Mouse (Mus musculus) G1E (cell line): ENCODE data around the gene Cemip. TPM values are rescaled to one million over a fixed set of nuclear protein-coding genes. Genes with fewer than 3 reads are reported as not detected.

Experiments
- ATAC-seq: 2 replicates; pipeline ENCODE4 v1.8.0; 2016; ENCODE audit warnings: mild to moderate bottlenecking; ENCODE audit not compliant: insufficient number of reproducible peaks, poor library complexity, low FRiP score, severe bottlenecking; ENCODE audit errors: extremely low read depth
- DNase-seq: peaks from one replicate; pipeline ENCODE4 v3.0.0; 2012; ENCODE audit warnings: low spot score
- H3K27me3 ChIP-seq: 2 replicates; pipeline ENCODE4 v1.6.1; 2012; ENCODE audit warnings: mild to moderate bottlenecking, low read length, inconsistent platforms; ENCODE audit not compliant: insufficient read depth
- H3K36me3 ChIP-seq: replicated peaks from 2 replicates; pipeline ENCODE3; 2012; ENCODE audit warnings: mild to moderate bottlenecking, inconsistent platforms
- H3K4me1 ChIP-seq: 2 replicates; pipeline ENCODE4 v1.6.1; 2012; ENCODE audit warnings: low read depth, low read length, inconsistent platforms, mixed read lengths; ENCODE audit not compliant: insufficient read depth
- H3K4me3 ChIP-seq: 2 replicates; pipeline ENCODE4 v1.5.1; 2012; ENCODE audit warnings: low read depth, mild to moderate bottlenecking, inconsistent platforms, low read length, moderate library complexity, mixed read lengths
- H3K9me3 ChIP-seq: replicated peaks from 2 replicates; pipeline ENCODE4 v1.6.1; 2012; ENCODE audit warnings: inconsistent platforms
- CTCF ChIP-seq: IDR thresholded peaks from 2 replicates; pipeline ENCODE4 v1.5.1; 2012; ENCODE audit warnings: low read depth, low read length, inconsistent platforms, mixed read lengths
- GATA1 ChIP-seq: IDR thresholded peaks from 2 replicates; pipeline ENCODE4 v1.6.1; 2012; ENCODE audit warnings: borderline replicate concordance, low read length, inconsistent platforms, mixed read lengths
- GATA2 ChIP-seq: IDR thresholded peaks from 2 replicates; pipeline ENCODE4 v1.6.1; 2012; ENCODE audit warnings: low read depth, low read length, inconsistent platforms, borderline replicate concordance
- POLR2AphosphoS5 ChIP-seq: IDR thresholded peaks from 2 replicates; pipeline ENCODE4 v1.6.1; 2012; ENCODE audit warnings: low read depth, low read length, inconsistent platforms; ENCODE audit not compliant: insufficient replicate concordance
- TAL1 ChIP-seq: conservative IDR thresholded peaks from 2 replicates; pipeline ENCODE4 v1.6.1; 2012; ENCODE audit warnings: low read depth, low read length, inconsistent platforms, mixed read lengths
- polyA plus RNA-seq: library from polyadenylated mRNA; stranded (reverse); fragments of >175 nt; gene quantifications from 2 replicates; pipeline ENCODE4 v1.2.3, GENCODE M21; 2012
- total RNA-seq, 2 experiments: library from RNA; stranded (forward) in 1 of 2; stranded (reverse) in 1 of 2; fragments of 200-1000 nt in 1 of 2; fragments of >200 nt in 1 of 2; fragmentation: Nextera tagmentation in 1 of 2; gene quantifications; 2 replicates each; pipeline ENCODE4 v1.2.3; 2014 to 2017

The Cemip gene
- total and polyA plus RNA-seq, 3 experiments = 0.22 TPM; not detected in 2

- no peaks in the 10 kb centered on the region for H3K9me3 ChIP-seq
- no peak overlapping the region for H3K4me3 ChIP-seq
- no peak for ATAC-seq
- TF ChIP-seq CTCF (no peak), GATA2 (no peak), GATA1 (no peak), POLR2AphosphoS5 (no peak), TAL1 (no peak)
- no peaks in the 10 kb centered on the region for H3K4me1 ChIP-seq
- no peak for DNase-seq
- H3K36me3 ChIP-seq = no peaks in the 10 kb centered on the region
- peaks cover 12% of the 10 kb centered on the region for H3K27me3 ChIP-seq
Observed at GRCm38 (mm10) chr7:83913995-83914394, 172.3 kb downstream of the Cemip start.

- TF ChIP-seq GATA1 = no peak
- no peak for TF ChIP-seq GATA2
- no peak for TF ChIP-seq TAL1
- no peak for TF ChIP-seq POLR2AphosphoS5
- TF ChIP-seq CTCF = no peak
- no peaks in the 10 kb centered on the region for H3K36me3 ChIP-seq
- H3K9me3 ChIP-seq = no peaks in the 10 kb centered on the region
- no peaks in the 10 kb centered on the region for H3K4me1 ChIP-seq
- no peak for ATAC-seq
- DNase-seq = no peak
- peaks cover 12% of the 10 kb centered on the region for H3K27me3 ChIP-seq
- H3K4me3 ChIP-seq = no peak overlapping the region
Observed at GRCm38 (mm10) chr7:83913405-83913932, 172.8 kb downstream of the Cemip start.

GRCm38 (mm10) chr7:83911909-83912308 lies 174.4 kb downstream of the Cemip start:
- no peak for TF ChIP-seq POLR2AphosphoS5
- no peak for TF ChIP-seq CTCF
- no peak for TF ChIP-seq GATA1
- no peak for TF ChIP-seq GATA2
- TF ChIP-seq TAL1 = no peak
- no peak overlapping the region for H3K4me3 ChIP-seq
- H3K36me3 ChIP-seq = no peaks in the 10 kb centered on the region
- H3K9me3 ChIP-seq = no peaks in the 10 kb centered on the region
- DNase-seq (no peak), ATAC-seq (no peak)
- no peaks in the 10 kb centered on the region for H3K4me1 ChIP-seq
- H3K27me3 ChIP-seq = peaks cover 12% of the 10 kb centered on the region

DNA sequence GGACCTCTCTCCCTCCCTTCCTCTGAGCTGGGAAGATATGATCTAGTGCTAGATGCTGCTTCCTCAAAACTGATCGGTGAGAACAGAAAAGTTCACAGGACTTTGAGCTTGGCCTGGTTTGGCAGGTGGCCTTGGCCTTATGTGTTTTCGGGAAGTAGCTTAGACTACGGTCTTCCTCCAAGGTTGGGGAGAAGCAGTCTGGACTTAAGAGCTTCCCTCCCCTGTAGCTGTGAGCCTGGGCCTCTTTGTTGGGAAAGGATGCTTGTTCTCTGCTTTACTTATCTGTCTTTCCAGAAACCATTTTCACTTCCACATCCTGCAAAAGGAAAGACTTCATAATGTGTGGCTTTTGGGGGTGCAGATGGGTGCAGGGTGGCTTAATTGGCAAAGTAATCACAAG lies 181.5 kb downstream of the Cemip start:
- H3K27me3 ChIP-seq = peaks cover 10% of the 10 kb centered on the region
- H3K4me1 ChIP-seq = peaks cover 6% of the 10 kb centered on the region; the same call in 1 of the 2 replicates
- no peak overlapping the region for H3K4me3 ChIP-seq
- ATAC-seq (no peak; the same call in 1 of the 2 replicates), DNase-seq (no peak)
- H3K9me3 ChIP-seq = no peaks in the 10 kb centered on the region
- no peak for TF ChIP-seq GATA1
- TF ChIP-seq GATA2 = no peak
- TF ChIP-seq POLR2AphosphoS5 = no peak
- no peak for TF ChIP-seq CTCF
- TF ChIP-seq TAL1 = no peak
- H3K36me3 ChIP-seq = peaks cover 22% of the 10 kb centered on the region

DNA sequence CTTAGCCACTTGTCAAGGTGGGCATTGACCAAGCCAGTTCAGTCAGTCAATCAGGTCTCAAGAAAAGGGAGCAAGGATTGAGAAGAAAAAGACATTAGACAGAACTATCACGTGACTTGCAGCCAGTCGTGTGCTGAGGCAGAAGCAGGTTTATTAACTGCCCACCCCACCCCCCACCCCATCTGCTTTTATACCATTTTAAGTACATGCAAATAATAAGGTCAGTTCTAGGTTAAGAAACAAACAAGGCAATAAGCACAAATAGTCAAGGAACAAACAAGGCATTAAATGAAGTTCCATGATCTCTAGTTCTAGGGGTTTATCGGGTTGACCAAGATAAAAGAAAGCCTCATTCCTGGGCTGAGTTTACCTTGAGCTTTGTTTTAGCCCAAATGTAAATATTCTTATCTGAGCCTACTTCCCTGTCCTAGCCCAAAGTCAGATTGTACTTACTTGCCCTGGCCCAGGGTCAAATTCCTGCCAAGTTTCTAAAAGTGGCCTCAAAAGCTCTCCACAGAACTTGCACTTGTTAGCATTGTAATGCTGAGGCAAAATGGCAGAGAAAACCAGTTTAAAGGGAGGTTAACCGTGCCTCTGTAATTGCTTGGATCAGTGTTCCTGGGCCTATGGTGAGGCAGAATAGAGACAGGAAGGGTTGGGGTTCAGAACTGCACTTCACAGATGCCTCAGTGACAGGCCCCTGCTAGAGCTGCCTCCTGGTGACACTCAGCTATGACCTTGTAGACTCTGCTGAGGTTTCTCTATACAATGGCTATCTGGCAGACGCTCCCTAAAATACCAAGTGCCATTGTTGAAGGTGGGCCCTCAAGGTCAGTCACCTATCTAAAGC lies 183.8 kb downstream of the Cemip start:
- ATAC-seq = no peak
- Histone ChIP-seq H3K4me3 (no peak overlapping the region), H3K9me3 (no peaks in the 10 kb centered on the region), H3K36me3 (peaks cover 45% of the 10 kb centered on the region), H3K4me1 (peaks cover 9% of the 10 kb centered on the region), H3K27me3 (peaks cover 5% of the 10 kb centered on the region; the same call in 1 of the 2 replicates)
- no peak for DNase-seq
- TF ChIP-seq CTCF = no peak
- TF ChIP-seq TAL1 = no peak
- TF ChIP-seq GATA1 = no peak

DNA sequence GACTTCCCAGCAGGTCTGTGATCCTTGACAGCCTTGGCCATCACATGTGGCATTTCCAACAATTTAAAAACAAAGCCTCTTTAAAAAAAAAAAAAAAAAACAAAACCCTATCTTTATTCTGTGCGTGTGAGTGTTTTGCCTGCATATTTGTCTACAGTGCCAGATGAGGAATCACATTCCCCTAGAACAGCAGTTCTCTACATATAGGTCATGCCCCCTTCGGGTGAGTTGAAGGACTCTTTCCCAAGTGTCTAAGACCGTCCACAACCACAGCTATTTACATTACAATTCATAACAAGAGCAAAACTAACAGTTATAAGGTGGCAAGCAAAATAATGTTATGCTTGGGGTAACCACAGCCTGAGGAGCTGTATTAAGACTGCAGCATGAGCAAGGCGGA lies 184.9 kb downstream of the Cemip start:
- Histone ChIP-seq H3K4me3 (no peak overlapping the region), H3K27me3 (peaks cover 5% of the 10 kb centered on the region; the same call in 1 of the 2 replicates), H3K4me1 (peaks cover 14% of the 10 kb centered on the region), H3K9me3 (no peaks in the 10 kb centered on the region), H3K36me3 (peaks cover 53% of the 10 kb centered on the region)
- ATAC-seq (no peak), DNase-seq (no peak)
- TF ChIP-seq POLR2AphosphoS5 = no peak
- TF ChIP-seq TAL1 = no peak
- TF ChIP-seq GATA1 = no peak
- TF ChIP-seq GATA2 = no peak
- no peak for TF ChIP-seq CTCF

DNA sequence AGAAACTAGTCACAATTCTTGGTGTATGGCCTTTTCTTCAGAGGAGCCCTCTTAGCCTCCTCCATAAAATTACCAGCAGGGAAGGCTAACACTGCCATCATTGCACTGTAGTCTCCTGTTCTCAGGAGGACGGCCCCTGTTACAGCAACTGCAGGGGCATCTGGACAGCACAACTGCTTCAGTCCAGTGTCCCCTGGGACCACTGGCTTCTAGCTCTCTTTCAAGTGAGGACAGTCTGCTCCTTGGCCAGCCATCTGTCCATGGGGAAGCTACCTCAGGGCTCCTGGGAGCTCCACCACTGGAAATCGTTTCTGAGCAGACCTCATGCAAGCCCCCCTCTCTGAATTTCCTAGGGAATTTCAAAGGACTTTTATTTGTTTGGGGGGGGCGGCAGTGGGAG lies 185.8 kb downstream of the Cemip start:
- ATAC-seq (no peak), DNase-seq (no peak)
- H3K36me3 ChIP-seq = peaks cover 58% of the 10 kb centered on the region
- peaks cover 17% of the 10 kb centered on the region for H3K4me1 ChIP-seq
- no peak overlapping the region for H3K4me3 ChIP-seq
- no peaks in the 10 kb centered on the region for H3K9me3 ChIP-seq
- TF ChIP-seq GATA1 (no peak), TAL1 (no peak), GATA2 (no peak), POLR2AphosphoS5 (no peak)
- no peaks in the 10 kb centered on the region for H3K27me3 ChIP-seq
